Mouse (Mus musculus): ENCODE measurements at regions not wholly inside any gene's neighbourhood (a gene's known extent, or its start where the extent isn't known, plus 50 kb on each side); places are given as distances from the start of the nearest gene placed in this dataset.

DNA sequence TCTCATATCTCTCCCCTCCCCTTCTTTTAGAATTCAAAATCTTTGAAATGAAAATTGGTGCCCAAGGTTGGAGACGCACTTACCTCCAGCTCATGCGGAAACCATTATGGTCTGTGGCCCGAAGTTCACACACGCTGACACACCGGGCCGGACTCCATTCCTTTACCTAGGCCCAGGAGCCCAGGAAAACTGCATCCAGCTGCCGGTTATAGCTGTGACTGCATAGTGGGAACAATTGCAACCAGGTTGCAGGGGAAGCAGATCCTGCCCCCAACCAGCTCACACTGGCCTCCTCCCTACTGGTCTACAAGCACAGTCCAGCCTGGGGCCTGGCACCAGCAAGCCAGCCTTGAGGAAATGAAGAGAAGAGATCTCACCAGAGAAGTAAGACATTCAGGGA is 69.9 kb upstream of the Gm26897 start:
- TF ChIP-seq CTCF (IDR thresholded peaks at IDR 0.05; ENCODE audit: low read depth) = no peak
- TF ChIP-seq EP300 (IDR thresholded peaks at IDR 0.05; ENCODE audit: low read depth) = no peak
